20 mouse cellular contexts compared by ENCODE assay signal in genomic region chr14:121451424-121452029, GRCm38 (mm10). TPM values are rescaled to one million over a fixed set of nuclear protein-coding genes. Genes with fewer than 3 reads are reported as not detected.
A peak's percentile ranks its signal among the peaks of the same experiment; 100 is the strongest.
DNase-seq lines count a peak whose midpoint lies in the region; ATAC-seq and TF ChIP-seq lines count a peak whose summit lies in the region.
"Had no signal": no experiment of that assay in that cellular context is flagged by ENCODE, and none has a peak within 500 bp of the region (broad histone marks: within the 10 kb centered on the region; RNA-seq: fewer than 3 reads in every experiment).

No protein-coding gene starts in this region.

- H3K4me3 ChIP-seq in heart, embryonic 10.5 days = no peak overlapping the region
- H3K4me3 ChIP-seq in heart, embryonic 11.5 days (ENCODE audit: low read depth, low read length) = no peak overlapping the region
- no peak overlapping the region for H3K4me3 ChIP-seq in liver, embryonic 12.5 days
- no peak overlapping the region for H3K4me3 ChIP-seq in liver, postnatal 0 days (ENCODE audit: low read depth, low read length)
- H3K4me3 ChIP-seq in MEL (ENCODE audit: control insufficient read depth in 1 of 2, insufficient read depth in 1 of 2, low read depth in 2 of 2, low read length in 2 of 2) = no peak overlapping the region
- no peak overlapping the region for H3K4me3 ChIP-seq in midbrain, embryonic 15.5 days
- H3K4me3 ChIP-seq: forebrain, embryonic 15.5 days; hindbrain, embryonic 13.5 days had no signal

- H3K4me2 ChIP-seq in heart, embryonic 11.5 days = no peak overlapping the region
- H3K4me2 ChIP-seq in liver, embryonic 12.5 days = peak overlapping the region; percentile 67; the same call in 1 of the 2 replicates
- H3K4me2 ChIP-seq in liver, postnatal 0 days (ENCODE audit: low read depth, low read length) = no peak overlapping the region
- H3K4me2 ChIP-seq in midbrain, embryonic 15.5 days = no peak overlapping the region

- H3K79me2 ChIP-seq in MEL (ENCODE audit: control insufficient read depth, insufficient read depth, low read length, poor library complexity) = no peaks in the 10 kb centered on the region

- TF ChIP-seq CTCF in liver, postnatal 0 days (IDR thresholded peaks at IDR 0.05; ENCODE audit: low read depth) = no peak
- no peak for TF ChIP-seq CTCF in MEL (IDR thresholded peaks at IDR 0.05 in 2 of 3, conservative IDR thresholded peaks at IDR 0.05 in 1 of 3; ENCODE audit: control insufficient read depth in 1 of 3, insufficient read depth in 1 of 3, low read depth in 2 of 3, low read length in 3 of 3, poor library complexity in 1 of 3, severe bottlenecking in 1 of 3)

- TF ChIP-seq RAD21 in MEL (IDR thresholded peaks at IDR 0.05; ENCODE audit: low read depth, low read length) = no peak

- TF ChIP-seq EP300 in liver, postnatal 0 days (IDR thresholded peaks at IDR 0.05; ENCODE audit: low read depth) = no peak
- no peak for TF ChIP-seq EP300 in MEL (IDR thresholded peaks at IDR 0.05; ENCODE audit: low read depth in 1 of 2, low read length in 2 of 2)

- H3K9ac ChIP-seq in heart, embryonic 11.5 days (ENCODE audit: low read depth, low read length) = no peak overlapping the region
- H3K9ac ChIP-seq in liver, embryonic 12.5 days = no peak overlapping the region
- no peak overlapping the region for H3K9ac ChIP-seq in liver, postnatal 0 days (replicated peaks)
- H3K9ac ChIP-seq in MEL (ENCODE audit: control insufficient read depth, low read depth, low read length, poor library complexity, severe bottlenecking) = no peak overlapping the region
- no peak overlapping the region for H3K9ac ChIP-seq in midbrain, embryonic 15.5 days
- H3K9ac ChIP-seq: embryonic facial prominence, embryonic 12.5 days; forebrain, embryonic 12.5 days; forebrain, embryonic 15.5 days; hindbrain, embryonic 13.5 days; intestine, embryonic 15.5 days had no signal

- no peak for ATAC-seq in heart, embryonic 11.5 days (replicated peaks; ENCODE audit: insufficient number of reproducible peaks, low FRiP score, low TSS enrichment)
- no peak for ATAC-seq in liver, embryonic 12.5 days
- no peak for ATAC-seq in liver, postnatal 0 days
- no peak for ATAC-seq in midbrain, embryonic 15.5 days (replicated peaks)

- TF ChIP-seq POLR2A in MEL (IDR thresholded peaks at IDR 0.05; ENCODE audit: control insufficient read depth in 1 of 2, insufficient read depth in 1 of 2, low read depth in 1 of 2, low read length in 2 of 2, poor library complexity in 1 of 2) = no peak

- peaks cover 20% of the 10 kb centered on the region for H3K4me1 ChIP-seq in heart, embryonic 10.5 days
- H3K4me1 ChIP-seq in heart, embryonic 11.5 days (ENCODE audit: control insufficient read depth, insufficient read depth, low read length) = peaks cover 14% of the 10 kb centered on the region
- H3K4me1 ChIP-seq in liver, embryonic 12.5 days = peaks cover 37% of the 10 kb centered on the region
- H3K4me1 ChIP-seq in liver, postnatal 0 days (ENCODE audit: insufficient read depth) = peaks cover 14% of the 10 kb centered on the region; the same call in 1 of the 2 replicates
- H3K4me1 ChIP-seq in MEL (ENCODE audit: control insufficient read depth in 1 of 2, insufficient read depth in 2 of 2, low read length in 2 of 2) = peaks cover 5 to 14% of the 10 kb centered on the region in 2 experiments; a peak in 3 of 4 replicates
- peaks cover 11% of the 10 kb centered on the region for H3K4me1 ChIP-seq in midbrain, embryonic 15.5 days

- WGBS in heart, embryonic 10.5 days = 56% methylated on average over 7 of the region's 7 CpGs
- WGBS in heart, embryonic 11.5 days (ENCODE audit: insufficient replicate concordance) = 58% methylated on average over 7 of the region's 7 CpGs
- WGBS in liver, embryonic 12.5 days (ENCODE audit: insufficient replicate concordance) = 46% methylated on average over 7 of the region's 7 CpGs
- WGBS in liver, postnatal 0 days (ENCODE audit: insufficient replicate concordance) = 53% methylated on average over 7 of the region's 7 CpGs
- WGBS in midbrain, embryonic 15.5 days = 67% methylated on average over 7 of the region's 7 CpGs

- no peak overlapping the region for H3K27ac ChIP-seq in heart, embryonic 10.5 days
- H3K27ac ChIP-seq in heart, embryonic 11.5 days (ENCODE audit: low read depth, low read length) = no peak overlapping the region
- H3K27ac ChIP-seq in liver, embryonic 12.5 days = no peak overlapping the region
- H3K27ac ChIP-seq in liver, postnatal 0 days (ENCODE audit: low read depth) = no peak overlapping the region
- no peak overlapping the region for H3K27ac ChIP-seq in MEL (ENCODE audit: control insufficient read depth, low read depth, low read length)
- no peak overlapping the region for H3K27ac ChIP-seq in midbrain, embryonic 15.5 days
- H3K27ac ChIP-seq: embryonic facial prominence, embryonic 12.5 days; forebrain, embryonic 12.5 days; forebrain, embryonic 15.5 days; heart, embryonic 15.5 days; hindbrain, embryonic 10.5 days; hindbrain, embryonic 13.5 days; intestine, embryonic 15.5 days had no signal

- H3K27me3 ChIP-seq in heart, embryonic 10.5 days (ENCODE audit: insufficient read depth, poor library complexity, severe bottlenecking) = 0 out of 2 replicates have a peak, but pooled peaks cover 5% of the 10 kb centered on the region
- no peaks in the 10 kb centered on the region for H3K27me3 ChIP-seq in heart, embryonic 11.5 days (ENCODE audit: control insufficient read depth, insufficient read depth, low read length)
- peaks cover 15% of the 10 kb centered on the region for H3K27me3 ChIP-seq in liver, embryonic 12.5 days (replicated peaks)
- no peaks in the 10 kb centered on the region for H3K27me3 ChIP-seq in liver, postnatal 0 days (ENCODE audit: insufficient read depth, low read length)
- no peaks in the 10 kb centered on the region for H3K27me3 ChIP-seq in MEL (ENCODE audit: control insufficient read depth in 1 of 2, insufficient read depth in 2 of 2, low read length in 2 of 2)
- H3K27me3 ChIP-seq in midbrain, embryonic 15.5 days (replicated peaks) = no peaks in the 10 kb centered on the region
- H3K27me3 ChIP-seq: embryonic facial prominence, embryonic 12.5 days; forebrain, embryonic 12.5 days; forebrain, embryonic 15.5 days; heart, embryonic 15.5 days; intestine, embryonic 15.5 days; Patski had no signal

- DNase-seq in heart, embryonic 10.5 days (ENCODE audit: low spot score) = peak; percentile 55
- DNase-seq in liver, postnatal 0 days = no peak
- no peak for DNase-seq in MEL (ENCODE audit: low read depth, low spot score)

- no peaks in the 10 kb centered on the region for H3K36me3 ChIP-seq in heart, embryonic 10.5 days
- H3K36me3 ChIP-seq in heart, embryonic 11.5 days (ENCODE audit: control insufficient read depth, insufficient read depth, low read length) = no peaks in the 10 kb centered on the region
- H3K36me3 ChIP-seq in liver, embryonic 12.5 days = no peaks in the 10 kb centered on the region
- H3K36me3 ChIP-seq in liver, postnatal 0 days (replicated peaks; ENCODE audit: insufficient read depth, low read length) = no peaks in the 10 kb centered on the region
- peaks cover 0 to 11% of the 10 kb centered on the region in 2 experiments; a peak in 2 of 4 replicates for H3K36me3 ChIP-seq in MEL (ENCODE audit: control insufficient read depth in 1 of 2, insufficient read depth in 2 of 2, low read length in 2 of 2)
- no peaks in the 10 kb centered on the region for H3K36me3 ChIP-seq in midbrain, embryonic 15.5 days (replicated peaks)
- H3K36me3 ChIP-seq: embryonic facial prominence, embryonic 12.5 days; forebrain, embryonic 12.5 days; forebrain, embryonic 15.5 days; heart, embryonic 15.5 days; hindbrain, embryonic 10.5 days; hindbrain, embryonic 13.5 days; intestine, embryonic 15.5 days had no signal

- no peaks in the 10 kb centered on the region for H3K9me3 ChIP-seq in heart, embryonic 10.5 days
- no peaks in the 10 kb centered on the region; the same call in 1 of the 2 replicates for H3K9me3 ChIP-seq in heart, embryonic 11.5 days (replicated peaks; ENCODE audit: control insufficient read depth, low read length)
- no peaks in the 10 kb centered on the region for H3K9me3 ChIP-seq in liver, embryonic 12.5 days (replicated peaks)
- H3K9me3 ChIP-seq in liver, postnatal 0 days (ENCODE audit: low read length) = no peaks in the 10 kb centered on the region
- H3K9me3 ChIP-seq in MEL (replicated peaks; ENCODE audit: insufficient read depth, low read length) = no peaks in the 10 kb centered on the region
- no peaks in the 10 kb centered on the region for H3K9me3 ChIP-seq in midbrain, embryonic 15.5 days
- H3K9me3 ChIP-seq: forebrain, embryonic 12.5 days; forebrain, embryonic 15.5 days; intestine, embryonic 15.5 days had no signal

TF ChIP-seq in MEL, 35 proteins besides CTCF, POLR2A, EP300 and RAD21:
- TF ChIP-seq SMC3 (IDR thresholded peaks at IDR 0.05; ENCODE audit: low read depth, low read length) (no peak), CHD1 (IDR thresholded peaks at IDR 0.05; ENCODE audit: low read depth, low read length) (no peak), ZKSCAN1 (IDR thresholded peaks at IDR 0.05; ENCODE audit: low read depth, low read length) (peak; percentile 93), KAT2A (conservative IDR thresholded peaks at IDR 0.05; ENCODE audit: low read depth, low read length) (no peak), HCFC1 (IDR thresholded peaks at IDR 0.05; ENCODE audit: low read depth, low read length) (no peak)

RNA-seq across cellular contexts. Expression of gene Slc15a1, which starts 53.5 kb away (rescaled TPM):
- polyA plus RNA-seq in heart, embryonic 10.5 days (2016; fragmentation: Nextera tagmentation; extraction: Ambion mirVana) = 0.04 TPM in 1 of 2 replicates, not detected in the other
- not detected in 2 replicates for polyA plus RNA-seq in heart, embryonic 11.5 days (2014; fragmentation: Nextera tagmentation; extraction: Ambion mirVana)
- not detected in 2 replicates for polyA plus RNA-seq in liver, embryonic 12.5 days (2016; fragmentation: Nextera tagmentation; extraction: Ambion mirVana)
- not detected in 2 replicates for polyA plus RNA-seq in liver, postnatal 0 days (2015; fragmentation: Nextera tagmentation; extraction: Ambion mirVana)
- total RNA-seq in MEL (2012; rRNA removed) = not detected in 2 replicates
- polyA plus RNA-seq in MEL (2012; ENCODE audit: insufficient read depth in 1 of 2, insufficient read length in 2 of 2, low read depth in 1 of 2, low replicate concordance in 2 of 2, missing spikeins in 1 of 2) = not detected
- 0.08 TPM in 1 of 2 replicates, not detected in the other for polyA plus RNA-seq in midbrain, embryonic 15.5 days (2015; fragmentation: Nextera tagmentation; extraction: Ambion mirVana)
- total RNA-seq: adrenal gland, postnatal 36 days; gastrocnemius, adult 8-10 months; gastrocnemius, postnatal 25 days; heart, postnatal 10 days; heart, postnatal 36 days had no signal
- polyA plus RNA-seq: C2C12; forebrain, embryonic 12.5 days; forebrain, embryonic 15.5 days; hindbrain, embryonic 13.5 days had no signal
